Mouse (Mus musculus) frontal cortex, postnatal 14 days (tissue): ENCODE data around the gene Tnfrsf12a.

Experiments used
- DNase-seq, 2 experiments: peaks; one replicate each; pipeline ENCODE4 v3.0.0; 2022; ENCODE audit warnings: low spot score in 2 of 2

Gene Tnfrsf12a

GRCm38 (mm10) chr17:23677236-23677679 is at the start of gene Tnfrsf12a:
Gene Tnfrsf12a (minus strand): TSS chr17:23677468.
- DNase-seq: peak in 1 of 2 experiments; percentile 71

GRCm38 (mm10) chr17:23726758-23727142 is 49.5 kb upstream of the Tnfrsf12a start:
- DNase-seq: peak in 1 of 2 experiments; percentile 48

- DNase-seq: peak; percentile 84 to 89
Measured at GRCm38 (mm10) chr17:23725999-23726757, 48.9 kb upstream of the Tnfrsf12a start, which contains the start of gene Pkmyt1. Gene Pkmyt1 (plus strand): TSS chr17:23726336.

- DNase-seq: no peak
Measured at GRCm38 (mm10) chr17:23725477-23725876, 48.2 kb upstream of the Tnfrsf12a start.

DNA sequence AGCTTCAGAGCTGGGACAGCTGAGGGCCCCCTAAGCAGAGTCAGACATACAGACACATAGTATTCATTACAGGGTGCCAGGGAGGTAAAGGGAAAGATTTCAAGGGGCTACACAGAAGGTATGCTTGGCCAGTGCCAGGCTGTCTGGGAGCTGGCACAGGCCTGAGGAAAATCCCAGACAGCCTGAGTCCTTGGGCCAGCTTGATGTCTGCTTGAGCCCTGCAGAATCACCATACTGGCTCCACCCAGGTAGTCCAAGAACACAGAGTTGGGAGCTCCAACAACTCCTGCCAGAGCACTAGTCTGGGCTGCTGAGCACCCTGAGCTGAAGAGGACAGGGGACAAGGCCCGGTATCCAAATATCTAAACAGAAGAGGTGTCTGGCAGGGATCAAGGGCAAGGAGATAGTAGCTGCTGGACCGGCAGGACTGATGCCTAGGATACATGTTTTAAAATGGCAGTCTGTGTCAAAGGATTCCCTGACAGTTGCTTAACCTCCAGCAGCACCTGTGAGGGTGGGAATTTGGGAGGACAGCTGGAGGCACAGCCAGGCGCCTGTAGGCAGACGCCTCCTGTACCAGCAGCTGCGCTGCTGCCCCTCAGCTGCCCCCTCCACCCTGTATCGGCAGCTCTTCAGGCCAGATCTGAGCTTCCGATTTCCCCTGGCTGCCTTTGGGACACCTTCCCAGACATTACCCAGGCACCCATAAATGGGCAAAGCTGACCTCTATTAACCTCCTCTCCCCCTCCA is 45.3 kb upstream of the Tnfrsf12a start, which contains the start of gene 1520401A03Rik:
TSS of gene 1520401A03Rik (minus strand) at position 408 of the 750 bp plus-strand sequence.
- no peak for DNase-seq

- no peak for DNase-seq
Measured at GRCm38 (mm10) chr17:23721886-23722285, 44.6 kb upstream of the Tnfrsf12a start.

- no peak for DNase-seq
Measured at GRCm38 (mm10) chr17:23719455-23719854, 42.2 kb upstream of the Tnfrsf12a start.

GRCm38 (mm10) chr17:23717003-23717402 is 39.7 kb upstream of the Tnfrsf12a start:
- no peak for DNase-seq

GRCm38 (mm10) chr17:23706212-23706611 is 28.9 kb upstream of the Tnfrsf12a start:
- peak; percentile 55 to 72 for DNase-seq

GRCm38 (mm10) chr17:23705525-23706104 is 28.3 kb upstream of the Tnfrsf12a start:
- DNase-seq: no peak

GRCm38 (mm10) chr17:23704741-23705140 is 27.5 kb upstream of the Tnfrsf12a start:
- no peak for DNase-seq

GRCm38 (mm10) chr17:23703301-23703700 is 26.0 kb upstream of the Tnfrsf12a start:
- no peak for DNase-seq

- DNase-seq: peak; percentile 85
Measured at GRCm38 (mm10) chr17:23700079-23700478, 22.8 kb upstream of the Tnfrsf12a start.

DNA sequence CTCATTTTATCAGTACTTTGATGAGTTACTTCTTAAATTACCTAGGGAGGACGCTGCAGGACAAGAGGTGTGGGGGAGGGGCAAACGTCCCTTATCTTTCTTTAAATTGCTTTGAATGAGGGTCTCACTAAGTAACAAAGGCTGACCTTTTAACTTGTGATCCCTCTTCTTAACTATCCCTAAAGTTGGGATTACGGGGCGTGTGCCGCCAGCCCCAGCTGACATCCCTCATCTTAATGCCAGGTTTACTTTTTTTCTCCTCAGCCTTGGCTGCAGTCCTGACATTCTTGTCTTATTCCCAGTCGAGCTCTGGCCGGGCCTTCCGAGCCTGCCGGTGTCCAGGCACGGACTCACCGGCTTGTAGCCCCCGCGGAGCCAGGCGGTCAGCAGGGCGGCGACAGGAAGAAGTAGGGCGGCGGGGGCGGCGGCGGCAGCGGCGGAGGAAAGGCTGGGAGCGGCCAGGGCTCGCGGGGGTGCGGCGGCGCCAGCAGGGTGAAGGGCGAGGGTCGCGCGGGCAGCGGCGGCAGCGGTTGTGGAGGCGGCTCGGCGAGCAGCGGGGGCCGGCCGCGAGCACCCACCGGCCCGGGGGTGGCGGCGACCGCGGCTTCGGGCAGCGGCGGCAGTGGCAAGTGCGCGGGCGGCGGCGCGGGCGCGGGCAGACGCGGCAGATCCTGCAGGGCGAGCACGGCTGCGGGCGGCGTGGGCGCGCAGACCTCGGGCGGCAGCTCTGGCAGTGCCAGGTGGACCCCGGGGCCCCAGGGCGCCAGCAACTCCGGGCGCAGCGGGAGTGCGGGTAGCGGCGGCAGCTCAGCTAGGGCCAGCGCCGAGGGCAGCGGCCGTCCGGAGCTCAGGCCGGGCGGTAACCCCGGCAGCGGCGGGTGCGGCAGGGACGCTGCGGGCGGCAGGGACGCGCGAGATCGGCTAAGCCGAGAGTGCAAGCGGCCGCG is 22.1 kb upstream of the Tnfrsf12a start:
- no peak for DNase-seq

GRCm38 (mm10) chr17:23695801-23696200 is 18.5 kb upstream of the Tnfrsf12a start:
- no peak for DNase-seq

DNA sequence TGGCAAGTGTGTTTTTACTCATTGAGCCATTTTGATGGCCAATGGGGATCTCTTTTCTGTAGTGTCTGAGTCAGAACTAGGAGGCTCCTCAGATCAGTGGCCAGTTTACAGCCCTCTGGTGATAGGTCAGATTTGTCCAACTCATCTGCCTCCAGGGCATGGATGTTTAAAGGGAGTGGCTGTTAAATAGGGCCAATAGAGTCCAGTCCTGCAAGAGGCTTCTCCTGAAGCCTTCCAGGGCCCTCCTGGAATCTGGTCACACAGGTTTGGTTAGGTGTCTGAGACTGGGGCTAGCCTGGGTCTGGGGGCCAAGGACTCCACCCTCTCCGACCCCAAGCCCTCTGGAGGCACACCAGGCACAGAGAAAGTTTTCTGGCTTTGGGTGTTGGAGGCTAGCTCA is 17.2 kb upstream of the Tnfrsf12a start:
- no peak for DNase-seq

- no peak for DNase-seq
Measured at GRCm38 (mm10) chr17:23683856-23684672, 6.8 kb upstream of the Tnfrsf12a start, which contains the start of gene Cldn9. Gene Cldn9 (minus strand): TSS chr17:23684026.

- no peak for DNase-seq
Measured at GRCm38 (mm10) chr17:23683226-23683625, 6.0 kb upstream of the Tnfrsf12a start.

DNA sequence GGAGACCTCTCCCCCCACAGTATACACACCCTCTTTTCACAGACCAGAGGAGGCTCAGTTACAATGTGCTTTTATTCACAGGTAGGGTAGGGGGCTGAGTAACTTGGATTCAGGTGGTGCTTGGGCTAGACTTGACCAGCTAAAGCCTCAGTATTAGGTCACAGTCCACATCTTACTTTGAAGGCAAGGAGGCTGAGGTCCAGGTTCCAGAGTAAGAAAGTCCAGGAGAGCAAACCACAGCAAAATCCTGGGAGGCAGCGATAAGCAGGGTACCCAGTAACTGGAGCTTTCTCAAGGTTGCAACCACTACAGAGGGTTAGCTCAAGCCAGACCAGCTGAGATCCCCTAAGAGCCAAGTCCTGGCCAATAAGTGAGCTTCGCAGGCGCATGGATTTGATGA is 5.3 kb upstream of the Tnfrsf12a start:
- no peak for DNase-seq

- no peak for DNase-seq
Measured at GRCm38 (mm10) chr17:23682092-23682491, 4.8 kb upstream of the Tnfrsf12a start.
